Mouse (Mus musculus) adrenal gland, adult 2 months (tissue): ENCODE results near the gene Rnf141. TPM values are rescaled to one million over a fixed set of nuclear protein-coding genes. Genes with fewer than 3 reads are reported as not detected.

ENCODE experiments used
- DNase-seq: peaks from one replicate; pipeline ENCODE4 v3.0.0; 2021
- microRNA-seq, 2 experiments: library from miRNA; unstranded; fragments of <30 nt; microRNA quantifications; one replicate each; pipeline ENCODE4 v1.2.0; 2021
- polyA plus RNA-seq: library from polyadenylated mRNA; depleted of rRNA; stranded (reverse); fragments of >200 nt; gene quantifications from 2 replicates; pipeline ENCODE4 v1.2.3, GENCODE M21; 2012; rRNA removed
- total RNA-seq, 2 experiments: library from RNA; stranded (reverse); gene quantifications; 2 replicates each; pipeline ENCODE4 v1.2.3; 2021

Gene Rnf141
- total and polyA plus RNA-seq, 3 experiments, result 9.9 to 56.3 (median 56.0) TPM

DNA sequence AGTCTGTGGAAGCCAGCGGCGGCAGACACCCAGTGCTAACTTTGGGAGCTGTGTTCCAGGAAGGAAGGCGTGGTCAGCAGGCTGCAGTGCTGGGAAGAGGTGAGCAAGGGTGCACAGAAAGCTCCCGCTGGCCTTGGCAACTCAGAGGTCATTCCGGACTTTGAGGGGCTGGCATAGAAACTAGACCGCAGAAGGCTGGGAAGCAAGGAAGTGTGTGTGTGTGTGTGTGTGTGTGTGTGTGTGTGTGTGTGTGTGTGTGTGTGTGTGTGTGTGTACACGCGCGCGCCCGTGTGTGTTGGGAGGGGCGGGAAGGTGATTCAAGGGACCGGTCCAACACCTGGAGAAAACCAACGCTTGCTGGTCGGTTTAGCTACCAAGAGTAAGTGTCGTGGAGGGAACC is 76.3 kb downstream of the Rnf141 start, which contains the start of gene Ampd3:
Ampd3 (plus strand) TSS at position 206 of the 400 bp plus-strand sequence.
- peak; percentile 23 for DNase-seq

DNA sequence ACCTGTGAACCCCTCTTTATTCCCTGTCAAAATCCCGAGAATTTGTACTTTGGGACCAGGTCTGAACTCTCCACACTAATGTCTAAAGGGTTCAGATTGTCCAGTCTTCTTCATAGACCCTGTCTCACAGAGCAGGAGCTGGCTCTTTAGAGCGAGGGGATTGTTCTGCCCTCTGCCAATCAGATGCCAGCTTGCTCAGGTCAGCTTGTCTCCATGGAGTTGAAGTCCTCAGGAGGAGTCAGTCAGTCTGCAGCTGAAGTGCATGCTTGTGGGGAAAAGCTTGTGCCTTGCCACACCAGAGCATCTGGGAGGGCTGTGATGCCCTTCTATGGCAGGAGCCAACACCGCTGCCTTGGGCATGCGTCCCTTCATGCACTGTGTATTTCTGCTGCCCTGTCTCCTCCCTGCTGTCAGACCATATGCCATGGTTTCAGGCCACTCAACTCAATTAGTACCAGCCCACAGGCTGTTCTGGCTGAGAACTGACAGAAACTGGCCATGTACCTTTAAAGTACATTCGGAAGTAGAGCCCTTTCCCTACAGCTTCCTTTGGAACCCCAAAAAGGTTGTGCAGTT is 81.6 kb downstream of the Rnf141 start:
- no peak for DNase-seq

DNA sequence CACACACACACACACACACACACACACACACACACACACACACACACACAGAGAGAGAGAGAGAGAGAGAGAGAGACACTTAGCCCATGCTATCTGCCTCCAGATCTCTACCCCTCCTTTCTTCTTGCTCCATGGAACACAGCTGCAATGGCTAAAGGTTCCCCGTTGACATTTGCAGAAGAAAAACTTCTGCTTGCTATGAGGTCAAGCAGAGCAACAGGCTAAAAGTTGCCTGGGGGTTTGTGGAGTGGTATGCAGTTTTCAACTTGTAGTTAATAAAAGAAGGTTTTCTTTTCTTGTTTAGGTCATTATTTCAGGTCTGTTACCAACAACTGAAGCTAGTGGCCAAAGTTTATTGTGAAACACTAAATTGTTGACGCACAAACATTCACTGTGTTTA is 87.8 kb downstream of the Rnf141 start:
- no peak for DNase-seq

DNA sequence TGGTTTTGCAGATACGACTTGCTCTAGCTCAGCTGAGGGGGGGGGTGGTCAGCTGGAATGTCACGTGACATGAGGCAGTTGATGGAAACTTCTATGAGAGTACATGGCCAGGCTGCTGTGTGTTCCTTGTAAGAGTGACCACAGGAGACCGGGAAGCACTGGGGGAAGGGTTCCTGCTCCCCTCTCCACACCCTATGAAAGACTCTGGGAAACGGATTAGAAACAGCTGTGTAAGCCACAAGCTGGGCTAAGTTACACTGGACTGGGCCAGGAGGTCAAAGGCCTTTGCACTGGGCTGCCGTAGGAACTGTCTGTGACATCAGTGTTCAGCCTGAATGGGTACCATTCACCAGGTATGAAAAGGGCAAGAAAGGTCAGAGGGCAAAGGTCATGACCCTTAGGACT is 90.3 kb downstream of the Rnf141 start:
- DNase-seq, result no peak

DNA sequence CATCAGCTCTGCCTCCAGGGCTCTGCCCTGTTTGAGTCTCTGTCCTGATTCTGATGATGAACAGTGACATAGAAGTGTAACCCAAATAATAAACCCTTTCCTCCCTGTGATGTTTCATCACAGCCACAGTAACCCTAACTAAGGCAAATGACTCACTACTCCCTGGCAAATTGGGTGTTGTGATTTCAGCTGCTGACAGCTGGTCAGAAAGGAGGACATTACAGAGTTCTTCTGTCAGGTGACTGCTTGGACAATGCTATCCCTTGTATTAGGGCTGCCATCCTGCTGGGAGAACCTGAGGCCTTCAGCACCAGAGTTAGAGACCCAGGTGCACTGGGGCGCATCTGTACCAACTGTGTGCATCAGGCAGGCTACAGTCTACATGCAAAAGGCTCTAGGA is 90.9 kb downstream of the Rnf141 start:
- no peak for DNase-seq

DNA sequence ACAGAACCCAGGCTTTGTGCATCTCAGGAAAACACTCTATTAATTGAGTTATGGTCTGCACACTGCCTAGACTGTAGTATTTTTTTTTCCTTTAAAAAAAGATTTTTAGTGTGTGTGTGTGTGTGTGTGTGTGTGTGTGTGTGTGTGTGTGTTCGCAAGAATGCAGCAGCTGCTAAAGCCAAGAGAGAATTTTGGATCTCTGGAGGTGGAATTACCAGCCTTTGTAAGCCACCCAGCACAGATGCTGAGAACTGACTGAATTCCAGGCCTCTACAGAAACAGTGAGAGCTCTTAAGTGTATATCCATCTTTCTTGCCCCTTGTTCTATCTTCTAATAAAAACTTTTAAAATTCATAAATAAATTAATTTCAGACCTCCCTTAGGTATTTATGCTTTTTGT is 92.6 kb downstream of the Rnf141 start:
- DNase-seq, result no peak

DNA sequence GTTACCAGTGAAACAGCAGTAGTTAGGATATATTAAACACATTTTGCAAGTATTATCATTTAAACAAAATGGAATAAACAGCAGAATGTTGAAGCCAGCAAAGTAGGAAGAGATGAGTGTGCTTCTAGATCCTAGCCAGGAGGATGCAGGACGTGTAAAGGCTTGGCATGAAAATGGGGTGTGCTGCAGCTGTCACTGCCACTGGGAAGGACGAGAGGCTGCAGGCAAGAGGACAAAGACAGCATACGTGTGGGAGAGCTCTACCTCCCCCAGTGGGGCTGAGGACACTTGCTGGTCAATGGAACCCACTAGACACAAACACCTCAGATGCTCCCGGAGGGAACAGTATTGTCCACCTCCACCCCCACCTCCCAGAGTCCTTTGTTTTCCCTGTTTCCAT is 93.4 kb downstream of the Rnf141 start:
- no peak for DNase-seq

Small RNAs within 50 kb of the gene (microRNA-seq; reads per million reads assigned to microRNA genes)
- gene Gm47282, result 0 reads per million in 2 experiments

Other genes with a start within 250 kb of the Rnf141 start
- 10 to 100 TPM; 42.6 to 43.8 TPM for gene Sbf2, start 229.5 kb downstream of the Rnf141 start, total RNA-seq
- 7.3 and 8.0 TPM in 2 replicates for gene Sbf2, start 229.5 kb downstream of the Rnf141 start, polyA plus RNA-seq
- gene Adm, start 216.8 kb downstream of the Rnf141 start, total RNA-seq, result 10 to 100 TPM; 12.0 to 31.5 TPM
- gene Adm, start 216.8 kb downstream of the Rnf141 start, polyA plus RNA-seq, result 11.7 and 25.1 TPM in 2 replicates
- 10 to 100 TPM; 15.4 to 26.2 TPM for gene Ampd3, start 76.3 kb downstream of the Rnf141 start, total RNA-seq
- 15.6 and 16.1 TPM in 2 replicates for gene Ampd3, start 76.3 kb downstream of the Rnf141 start, polyA plus RNA-seq
- 10 to 100 TPM in 1 of 2 experiments, 1 to 10 TPM in 1; 9.7 to 12.5 TPM for gene Lyve1, start 18.8 kb upstream of the Rnf141 start, total RNA-seq
- gene Lyve1, start 18.8 kb upstream of the Rnf141 start, polyA plus RNA-seq, result 4.0 and 4.9 TPM in 2 replicates
- gene Mrvi1, start 138.0 kb upstream of the Rnf141 start, total RNA-seq, result 10 to 100 TPM; 12.3 to 19.7 TPM
- 6.1 and 8.7 TPM in 2 replicates for gene Mrvi1, start 138.0 kb upstream of the Rnf141 start, polyA plus RNA-seq
- 10 to 100 TPM; 33.7 to 52.0 TPM for gene Ctr9, start 184.5 kb upstream of the Rnf141 start, total RNA-seq
- gene Ctr9, start 184.5 kb upstream of the Rnf141 start, polyA plus RNA-seq, result 3.2 and 3.4 TPM in 2 replicates
- gene Eif4g2, start 238.6 kb upstream of the Rnf141 start, total RNA-seq, result 1,000 to 10,000 TPM in 1 of 2 experiments, 100 to 1,000 TPM in 1; 881 to 1,038 TPM
- gene Eif4g2, start 238.6 kb upstream of the Rnf141 start, polyA plus RNA-seq, result 16.9 and 25.6 TPM in 2 replicates